Mouse (Mus musculus): ENCODE data around the gene Trim45.
A peak's percentile ranks its signal among the peaks of the same experiment; 100 is the strongest.

Gene Trim45

GRCm38 (mm10) chr3:100932077-100932944, 10.3 kb downstream of the Trim45 start:
- peak; percentile 85 for DNase-seq

- peak; percentile 63 for DNase-seq
Measured at GRCm38 (mm10) chr3:100935521-100935920, 13.5 kb downstream of the Trim45 start.

- peak; percentile 66 for DNase-seq
Measured at GRCm38 (mm10) chr3:100936201-100936600, 14.2 kb downstream of the Trim45 start.

- no peak for DNase-seq
Measured at GRCm38 (mm10) chr3:100938211-100938610, 16.2 kb downstream of the Trim45 start.

- no peak for DNase-seq
Measured at GRCm38 (mm10) chr3:100940496-100941037, 18.6 kb downstream of the Trim45 start.

GRCm38 (mm10) chr3:100947286-100947685, 25.3 kb downstream of the Trim45 start:
- DNase-seq: no peak

GRCm38 (mm10) chr3:100951531-100951930, 29.5 kb downstream of the Trim45 start:
- no peak for DNase-seq

GRCm38 (mm10) chr3:100954616-100955015, 32.6 kb downstream of the Trim45 start:
- no peak for DNase-seq

GRCm38 (mm10) chr3:100961007-100961406, 39.0 kb downstream of the Trim45 start:
- DNase-seq: no peak

GRCm38 (mm10) chr3:100961501-100961900, 39.5 kb downstream of the Trim45 start:
- no peak for DNase-seq

- DNase-seq: no peak
Measured at GRCm38 (mm10) chr3:100963849-100964542, 42.0 kb downstream of the Trim45 start.

- peak; percentile 100 for DNase-seq
Measured at GRCm38 (mm10) chr3:100969176-100969917, 47.3 kb downstream of the Trim45 start, which contains the start of gene Ttf2. Gene Ttf2, minus strand, starts transcription at chr3:100969663.

GRCm38 (mm10) chr3:100973906-100974305, 51.9 kb downstream of the Trim45 start:
- no peak for DNase-seq

GRCm38 (mm10) chr3:100979290-100979689, 57.3 kb downstream of the Trim45 start:
- DNase-seq: no peak

All from heart, adult 11 months (tissue).